Mouse (Mus musculus): ENCODE measurements at regions not wholly inside any gene's neighbourhood (a gene's known extent, or its start where the extent isn't known, plus 50 kb on each side); places are given as distances from the start of the nearest gene placed in this dataset.

GRCm38 (mm10) chr17:44420098-44421070 is 232.0 kb downstream of the Clic5 start:
- H3K27me3 ChIP-seq: no peaks in the 10 kb centered on the region
- no peak for ATAC-seq
- peaks cover 8% of the 10 kb centered on the region; the same call in 1 of the 2 replicates for H3K9me3 ChIP-seq
- no peak overlapping the region for H3K4me3 ChIP-seq (replicated peaks)
- WGBS: 84% methylated on average over 9 of the region's 9 CpGs
- H3K9ac ChIP-seq (replicated peaks): no peak overlapping the region
- no peak overlapping the region for H3K27ac ChIP-seq
- no peaks in the 10 kb centered on the region for H3K4me1 ChIP-seq (replicated peaks)
- no peaks in the 10 kb centered on the region for H3K36me3 ChIP-seq
- no peak overlapping the region for H3K4me2 ChIP-seq (replicated peaks)

DNA sequence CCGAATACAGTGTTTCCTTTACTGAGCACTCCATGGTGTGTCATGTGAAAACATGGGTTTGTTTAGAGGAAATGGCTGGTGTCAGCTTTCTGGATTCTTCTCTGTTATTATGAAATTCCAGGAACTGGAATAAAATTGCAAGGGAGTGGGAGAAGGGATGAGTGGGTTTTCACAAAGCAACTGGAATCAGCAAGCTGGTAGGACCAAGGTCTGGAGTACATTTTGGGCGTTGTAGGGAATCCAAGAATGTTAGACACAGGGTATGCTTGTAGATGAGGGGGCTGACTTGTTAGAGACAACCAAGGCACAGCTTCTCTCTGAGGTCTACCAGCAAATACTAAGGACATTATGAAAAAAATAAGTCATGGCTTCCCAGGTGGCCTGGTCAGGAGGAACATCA is 233.8 kb downstream of the Clic5 start:
- Histone ChIP-seq H3K4me2 (replicated peaks) (no peak overlapping the region), H3K9ac (replicated peaks) (no peak overlapping the region), H3K27ac (no peak overlapping the region), H3K36me3 (no peaks in the 10 kb centered on the region), H3K4me3 (replicated peaks) (no peak overlapping the region), H3K9me3 (no peaks in the 10 kb centered on the region), H3K27me3 (no peaks in the 10 kb centered on the region), H3K4me1 (replicated peaks) (no peaks in the 10 kb centered on the region)
- 92% methylated on average over 2 of the region's 2 CpGs for WGBS
- no peak for ATAC-seq

DNA sequence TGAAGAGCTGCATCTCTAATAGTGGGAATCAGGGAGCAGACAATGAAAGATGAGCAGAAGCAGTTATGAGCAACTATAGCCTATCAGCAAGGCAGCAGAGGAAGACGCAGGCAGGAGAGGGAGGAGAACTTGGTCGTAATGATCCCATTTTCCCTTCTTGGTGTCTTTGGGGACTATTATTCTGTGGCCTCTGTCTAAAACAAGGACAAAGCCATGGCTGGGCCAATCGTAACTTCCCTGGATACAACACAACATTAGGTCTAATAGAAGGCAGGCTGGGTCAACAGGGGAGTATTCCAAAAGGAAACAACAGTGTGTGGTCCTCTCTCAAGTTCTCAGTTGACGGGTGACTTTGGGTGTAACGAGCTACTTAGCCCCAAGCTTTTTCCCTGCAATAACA is 234.5 kb downstream of the Clic5 start:
- no peak overlapping the region for H3K27ac ChIP-seq
- ATAC-seq: no peak
- no peaks in the 10 kb centered on the region for H3K36me3 ChIP-seq
- H3K9ac ChIP-seq (replicated peaks): no peak overlapping the region
- H3K4me1 ChIP-seq (replicated peaks): no peaks in the 10 kb centered on the region
- H3K27me3 ChIP-seq: no peaks in the 10 kb centered on the region
- H3K9me3 ChIP-seq: no peaks in the 10 kb centered on the region
- H3K4me2 ChIP-seq (replicated peaks): no peak overlapping the region
- 77% methylated on average over 5 of the region's 5 CpGs for WGBS
- H3K4me3 ChIP-seq (replicated peaks): no peak overlapping the region

GRCm38 (mm10) chr17:44423471-44423985 is 235.1 kb downstream of the Clic5 start:
- no peaks in the 10 kb centered on the region for H3K27me3 ChIP-seq
- H3K4me1 ChIP-seq (replicated peaks): no peaks in the 10 kb centered on the region
- ATAC-seq: no peak
- no peak overlapping the region for H3K27ac ChIP-seq
- no peak overlapping the region for H3K9ac ChIP-seq (replicated peaks)
- no peak overlapping the region for H3K4me2 ChIP-seq (replicated peaks)
- H3K4me3 ChIP-seq (replicated peaks): no peak overlapping the region
- H3K36me3 ChIP-seq: no peaks in the 10 kb centered on the region
- H3K9me3 ChIP-seq: no peaks in the 10 kb centered on the region
- 87% methylated on average over 5 of the region's 5 CpGs for WGBS

- Histone ChIP-seq H3K36me3 (no peaks in the 10 kb centered on the region), H3K4me3 (replicated peaks) (no peak overlapping the region), H3K27me3 (no peaks in the 10 kb centered on the region), H3K4me2 (replicated peaks) (no peak overlapping the region), H3K9ac (replicated peaks) (no peak overlapping the region), H3K27ac (no peak overlapping the region), H3K9me3 (no peaks in the 10 kb centered on the region), H3K4me1 (replicated peaks) (no peaks in the 10 kb centered on the region)
- WGBS: 58% methylated on average over 4 of the region's 4 CpGs
- no peak for ATAC-seq
Measured at GRCm38 (mm10) chr17:44432524-44433295, 244.3 kb downstream of the Clic5 start.

DNA sequence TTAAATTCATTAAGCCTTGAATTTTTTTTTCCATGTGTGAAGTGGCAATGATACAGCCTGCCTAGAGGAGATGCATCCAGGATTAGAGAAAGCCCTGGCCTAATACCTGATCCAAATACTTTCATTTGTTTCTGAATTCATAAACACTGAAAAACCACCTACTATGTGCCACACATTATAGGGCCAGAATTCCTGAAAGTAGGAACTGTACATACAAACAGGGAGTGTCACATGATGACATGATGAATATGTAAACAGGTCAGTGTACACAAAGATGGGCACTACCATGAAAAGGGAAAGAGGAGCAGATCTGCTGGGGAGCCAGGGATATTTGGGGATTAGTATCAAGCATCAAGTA is 244.9 kb downstream of the Clic5 start:
- H3K9ac ChIP-seq (replicated peaks): no peak overlapping the region
- H3K36me3 ChIP-seq: no peaks in the 10 kb centered on the region
- no peak overlapping the region for H3K4me2 ChIP-seq (replicated peaks)
- no peak overlapping the region for H3K4me3 ChIP-seq (replicated peaks)
- no peaks in the 10 kb centered on the region for H3K9me3 ChIP-seq
- ATAC-seq: no peak
- H3K27me3 ChIP-seq: no peaks in the 10 kb centered on the region
- H3K4me1 ChIP-seq (replicated peaks): no peaks in the 10 kb centered on the region
- H3K27ac ChIP-seq: no peak overlapping the region

GRCm38 (mm10) chr17:44436536-44437043 is 248.2 kb downstream of the Clic5 start:
- ATAC-seq: no peak
- Histone ChIP-seq H3K27ac (no peak overlapping the region), H3K4me3 (replicated peaks) (no peak overlapping the region), H3K4me2 (replicated peaks) (no peak overlapping the region), H3K36me3 (no peaks in the 10 kb centered on the region), H3K27me3 (no peaks in the 10 kb centered on the region), H3K4me1 (replicated peaks) (no peaks in the 10 kb centered on the region), H3K9me3 (no peaks in the 10 kb centered on the region), H3K9ac (replicated peaks) (no peak overlapping the region)
- 88% methylated on average over 9 of the region's 9 CpGs for WGBS

DNA sequence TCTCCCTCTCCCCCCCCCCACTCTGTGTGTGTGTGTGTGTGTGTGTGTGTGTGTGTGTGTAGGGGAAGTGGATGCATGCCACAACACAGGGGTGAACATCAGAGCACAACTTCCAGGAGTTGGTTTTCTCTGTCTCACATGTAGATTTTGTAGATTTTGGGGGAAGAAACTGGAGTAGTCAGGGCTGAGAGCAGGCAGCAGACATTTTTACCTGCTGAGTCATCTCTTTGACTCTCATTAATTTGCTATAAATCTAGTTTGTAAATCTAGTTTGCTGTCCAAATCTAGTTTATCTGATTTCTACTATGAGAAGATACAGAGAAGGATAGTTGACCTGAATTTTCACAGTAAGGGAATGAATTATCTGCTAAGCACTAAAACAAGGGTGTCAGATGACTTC is 250.1 kb downstream of the Clic5 start:
- no peak overlapping the region for H3K9ac ChIP-seq (replicated peaks)
- H3K9me3 ChIP-seq: no peaks in the 10 kb centered on the region
- H3K4me1 ChIP-seq (replicated peaks): no peaks in the 10 kb centered on the region
- no peaks in the 10 kb centered on the region for H3K27me3 ChIP-seq
- H3K4me3 ChIP-seq (replicated peaks): no peak overlapping the region
- no peak overlapping the region for H3K4me2 ChIP-seq (replicated peaks)
- no peaks in the 10 kb centered on the region for H3K36me3 ChIP-seq
- H3K27ac ChIP-seq: no peak overlapping the region
- ATAC-seq: no peak

DNA sequence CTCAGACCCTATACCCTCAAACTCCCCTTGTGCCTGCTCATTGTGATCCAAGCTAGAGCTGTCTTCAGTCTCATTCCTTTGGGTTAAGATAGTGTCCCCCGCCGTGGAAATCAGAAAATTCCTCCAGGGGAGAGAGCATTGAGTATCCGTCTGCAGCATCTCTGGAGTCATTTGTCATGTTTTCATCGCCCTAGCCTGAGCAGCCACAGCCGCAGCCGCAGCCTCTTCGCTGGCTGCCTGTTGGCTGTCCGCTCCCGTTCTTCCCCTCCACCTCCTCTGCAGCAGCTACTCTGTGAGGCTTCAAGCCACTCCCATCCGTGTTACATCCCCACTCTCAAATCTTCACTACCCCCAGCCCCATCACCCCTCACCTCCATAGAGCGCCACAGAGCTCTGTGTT is 255.1 kb downstream of the Clic5 start:
- Histone ChIP-seq H3K4me1 (replicated peaks) (no peaks in the 10 kb centered on the region), H3K27ac (no peak overlapping the region), H3K4me3 (replicated peaks) (no peak overlapping the region), H3K36me3 (no peaks in the 10 kb centered on the region), H3K9me3 (no peaks in the 10 kb centered on the region), H3K4me2 (replicated peaks) (no peak overlapping the region), H3K27me3 (no peaks in the 10 kb centered on the region), H3K9ac (replicated peaks) (no peak overlapping the region)
- WGBS: 77% methylated on average over 11 of the region's 11 CpGs
- no peak for ATAC-seq

DNA sequence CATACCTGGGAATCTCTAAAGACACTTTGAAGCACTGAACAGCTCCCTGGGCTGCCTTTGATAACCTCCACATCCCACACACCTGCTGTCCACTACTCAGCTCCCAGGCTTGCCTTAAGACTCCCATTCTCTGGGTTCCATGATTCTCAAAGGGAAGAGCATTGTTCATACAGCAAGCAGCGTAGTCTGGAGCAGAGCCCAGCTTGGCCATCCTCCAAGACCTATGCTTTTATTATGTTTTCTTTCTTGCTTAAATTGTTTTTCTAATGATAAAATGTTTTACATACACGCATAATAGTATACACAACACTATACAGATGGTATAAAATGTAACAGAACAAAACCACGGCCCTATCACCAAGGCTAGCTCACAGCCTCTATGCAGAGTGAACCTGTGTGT is 257.0 kb downstream of the Clic5 start:
- H3K27ac ChIP-seq: no peak overlapping the region
- no peak for ATAC-seq
- H3K4me2 ChIP-seq (replicated peaks): no peak overlapping the region
- no peak overlapping the region for H3K4me3 ChIP-seq (replicated peaks)
- no peak overlapping the region for H3K9ac ChIP-seq (replicated peaks)
- no peaks in the 10 kb centered on the region for H3K4me1 ChIP-seq (replicated peaks)
- H3K36me3 ChIP-seq: no peaks in the 10 kb centered on the region
- H3K9me3 ChIP-seq: no peaks in the 10 kb centered on the region
- 80% methylated on average over 3 of the region's 3 CpGs for WGBS
- H3K27me3 ChIP-seq: no peaks in the 10 kb centered on the region

Measured in midbrain, embryonic 13.5 days (tissue).